Comparison of ENCODE assay signal across 29 mouse cellular contexts in the genomic region with DNA sequence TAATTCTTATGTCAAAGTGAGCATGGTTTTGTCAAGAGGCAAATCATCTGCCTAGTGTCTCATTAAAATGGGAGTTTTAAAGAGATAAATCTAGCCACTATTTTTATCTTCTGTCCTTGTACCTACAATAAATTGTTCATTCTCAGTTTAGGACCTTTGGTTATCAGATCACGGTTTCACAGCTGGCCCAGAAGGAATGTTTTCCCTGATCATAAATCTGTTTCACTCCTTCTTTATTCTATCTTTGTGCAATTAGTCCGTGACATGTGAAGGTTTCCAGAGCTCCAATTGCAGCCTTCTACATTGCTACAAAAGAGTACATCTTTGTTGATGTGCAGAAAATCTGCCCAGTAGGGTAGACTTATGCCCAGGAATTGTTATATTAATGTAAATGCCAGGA. TPM values are rescaled to one million over a fixed set of nuclear protein-coding genes. Genes with fewer than 3 reads are reported as not detected.
A peak's percentile ranks its signal among the peaks of the same experiment; 100 is the strongest.
DNase-seq lines count a peak whose midpoint lies in the region; ATAC-seq lines count a peak whose summit lies in the region.
"Had no signal": no experiment of that assay in that cellular context is flagged by ENCODE, and none has a peak within 500 bp of the region (broad histone marks: within the 10 kb centered on the region; RNA-seq: fewer than 3 reads in every experiment).

No protein-coding gene starts in this region.

- H3K27ac ChIP-seq in heart, embryonic 12.5 days (ENCODE audit: poor library complexity, severe bottlenecking), result no peak overlapping the region
- H3K27ac ChIP-seq in kidney, embryonic 14.5 days (ENCODE audit: low read depth, low read length), result no peak overlapping the region
- peak overlapping the region; percentile 34; the same call in 1 of the 2 replicates for H3K27ac ChIP-seq in kidney, embryonic 16.5 days (ENCODE audit: low read length)
- H3K27ac ChIP-seq: embryonic facial prominence, embryonic 13.5 days; embryonic facial prominence, embryonic 15.5 days; forebrain, embryonic 10.5 days; forebrain, embryonic 12.5 days had no signal

- peak; percentile 52 for DNase-seq in heart, adult 11 months
- no peak for DNase-seq in kidney, adult 18-20 months
- no peak for DNase-seq in kidney, adult 11 months
- peak; percentile 35 for DNase-seq in MN1 (ENCODE audit: low spot score)
- DNase-seq: adrenal gland, adult 2 months; adrenal gland, postnatal 10 days; adrenal gland, postnatal 25 days; B cell, adult 2 months; cerebellum, adult 11 months; cerebellum, adult 18-20 months; cerebellum, adult 8-10 months; cerebellum, adult 9-11 months; cerebellum, postnatal 14 days; cerebellum, postnatal 36 days; embryo, embryonic 11 days had no signal

- no peaks in the 10 kb centered on the region for H3K4me1 ChIP-seq in heart, embryonic 12.5 days (replicated peaks)
- H3K4me1 ChIP-seq in kidney, embryonic 14.5 days (ENCODE audit: control insufficient read depth, insufficient read depth, low read length), result no peaks in the 10 kb centered on the region
- H3K4me1 ChIP-seq in kidney, embryonic 16.5 days (ENCODE audit: insufficient read depth, low read length), result peaks cover 3% of the 10 kb centered on the region; the same call in 1 of the 2 replicates
- H3K4me1 ChIP-seq: embryonic facial prominence, embryonic 13.5 days; embryonic facial prominence, embryonic 15.5 days; forebrain, embryonic 10.5 days; forebrain, embryonic 12.5 days had no signal

- H3K9me3 ChIP-seq in heart, embryonic 12.5 days (replicated peaks), result no peaks in the 10 kb centered on the region
- H3K9me3 ChIP-seq in kidney, embryonic 14.5 days (ENCODE audit: control insufficient read depth, low read length), result no peaks in the 10 kb centered on the region
- H3K9me3 ChIP-seq in kidney, embryonic 16.5 days (ENCODE audit: low read length), result peaks cover 5% of the 10 kb centered on the region; the same call in 1 of the 2 replicates
- H3K9me3 ChIP-seq: embryonic facial prominence, embryonic 13.5 days; embryonic facial prominence, embryonic 15.5 days; forebrain, embryonic 12.5 days had no signal

- H3K36me3 ChIP-seq in heart, embryonic 12.5 days, result peaks cover 34% of the 10 kb centered on the region
- H3K36me3 ChIP-seq in kidney, embryonic 14.5 days (ENCODE audit: control insufficient read depth, insufficient read depth, low read length), result peaks cover 38% of the 10 kb centered on the region
- H3K36me3 ChIP-seq in kidney, embryonic 16.5 days (ENCODE audit: insufficient read depth, low read length), result peaks cover 40% of the 10 kb centered on the region
- H3K36me3 ChIP-seq: G1E had no signal

- ATAC-seq in heart, embryonic 12.5 days (ENCODE audit: insufficient number of reproducible peaks, low FRiP score), result no peak
- 0 out of 2 replicates have a peak, but pooled peaks have one; percentile 30 for ATAC-seq in kidney, embryonic 14.5 days (ENCODE audit: low FRiP score, low TSS enrichment)
- ATAC-seq in kidney, embryonic 16.5 days (ENCODE audit: low FRiP score, low TSS enrichment), result peak; percentile 49; the same call in 1 of the 2 replicates
- ATAC-seq: CD4-positive, CD25-positive, alpha-beta regulatory T cell, adult 4 months; forebrain, embryonic 14.5 days had no signal

- H3K9ac ChIP-seq in heart, embryonic 12.5 days, result no peak overlapping the region
- H3K9ac ChIP-seq in kidney, embryonic 14.5 days (ENCODE audit: low read depth, low read length), result no peak overlapping the region
- H3K9ac ChIP-seq in kidney, embryonic 16.5 days (replicated peaks; ENCODE audit: low read length), result no peak overlapping the region
- H3K9ac ChIP-seq: embryonic facial prominence, embryonic 13.5 days; embryonic facial prominence, embryonic 15.5 days; forebrain, embryonic 12.5 days had no signal

- H3K4me3 ChIP-seq in heart, embryonic 12.5 days, result no peak overlapping the region
- H3K4me3 ChIP-seq in kidney, embryonic 14.5 days (ENCODE audit: low read length), result no peak overlapping the region
- H3K4me3 ChIP-seq in kidney, embryonic 16.5 days (ENCODE audit: low read length), result no peak overlapping the region
- H3K4me3 ChIP-seq: embryonic facial prominence, embryonic 13.5 days; embryonic facial prominence, embryonic 15.5 days; erythroblast, embryonic 14.5 days; forebrain, embryonic 10.5 days; forebrain, embryonic 12.5 days had no signal

- H3K4me2 ChIP-seq in heart, embryonic 12.5 days, result no peak overlapping the region
- no peak overlapping the region for H3K4me2 ChIP-seq in kidney, embryonic 14.5 days (replicated peaks; ENCODE audit: low read depth, low read length)
- no peak overlapping the region for H3K4me2 ChIP-seq in kidney, embryonic 16.5 days (replicated peaks; ENCODE audit: low read depth, low read length)
- H3K4me2 ChIP-seq: embryonic facial prominence, embryonic 13.5 days; embryonic facial prominence, embryonic 15.5 days; forebrain, embryonic 12.5 days had no signal

- H3K27me3 ChIP-seq in heart, embryonic 12.5 days (replicated peaks), result no peaks in the 10 kb centered on the region
- H3K27me3 ChIP-seq in kidney, embryonic 14.5 days (ENCODE audit: control insufficient read depth, insufficient read depth, low read length), result no peaks in the 10 kb centered on the region
- H3K27me3 ChIP-seq in kidney, embryonic 16.5 days (ENCODE audit: insufficient read depth, low read length), result no peaks in the 10 kb centered on the region
- H3K27me3 ChIP-seq: CH12.LX; embryonic facial prominence, embryonic 13.5 days; embryonic facial prominence, embryonic 15.5 days; forebrain, embryonic 12.5 days had no signal

- WGBS in heart, embryonic 12.5 days, result 66% methylated on average over 2 of the region's 2 CpGs
- WGBS in kidney, embryonic 14.5 days, result 19% methylated on average over 2 of the region's 2 CpGs
- 18% methylated on average over 2 of the region's 2 CpGs for WGBS in kidney, embryonic 16.5 days

RNA-seq across cellular contexts. Expression of gene BC051665, which starts 30.9 kb away (rescaled TPM):
- not detected in 2 replicates for polyA plus RNA-seq in heart, embryonic 12.5 days (2016; fragmentation: Nextera tagmentation; extraction: Ambion mirVana)
- not detected in 2 replicates for polyA plus RNA-seq in kidney, embryonic 14.5 days (2014; fragmentation: Nextera tagmentation; extraction: Ambion mirVana)
- not detected in 2 replicates for polyA plus RNA-seq in kidney, embryonic 16.5 days (2015; fragmentation: Nextera tagmentation; extraction: Ambion mirVana)
- polyA plus RNA-seq: adrenal gland, adult 2 months; brain, embryonic 14.5 days; CD4-positive, CD25-positive, alpha-beta regulatory T cell, adult 4 months; embryonic facial prominence, embryonic 11.5 days; embryonic facial prominence, embryonic 13.5 days; embryonic facial prominence, embryonic 15.5 days; erythroblast, embryonic 14.5 days; forebrain, embryonic 10.5 days; forebrain, embryonic 12.5 days; forebrain, embryonic 14.5 days; G1E had no signal

RNA-seq across cellular contexts. Expression of gene Ctsll3, which starts 47.4 kb away (rescaled TPM):
- not detected in 2 replicates for polyA plus RNA-seq in heart, embryonic 12.5 days (2016; fragmentation: Nextera tagmentation; extraction: Ambion mirVana)
- not detected in 2 replicates for polyA plus RNA-seq in kidney, embryonic 14.5 days (2014; fragmentation: Nextera tagmentation; extraction: Ambion mirVana)
- not detected in 2 replicates for polyA plus RNA-seq in kidney, embryonic 16.5 days (2015; fragmentation: Nextera tagmentation; extraction: Ambion mirVana)
- polyA plus RNA-seq: adrenal gland, adult 2 months; brain, embryonic 14.5 days; CD4-positive, CD25-positive, alpha-beta regulatory T cell, adult 4 months; embryonic facial prominence, embryonic 11.5 days; embryonic facial prominence, embryonic 13.5 days; erythroblast, embryonic 14.5 days; forebrain, embryonic 10.5 days; forebrain, embryonic 12.5 days; forebrain, embryonic 14.5 days; G1E had no signal

Comparison
In these comparisons a context has a peak if more than half of its experiments do, and no peak if none do; other contexts are left out.
1. DNase-seq: peak in heart, adult 11 months (single experiment) and MN1 (single experiment); none in kidney, adult 18-20 months (single experiment) and kidney, adult 11 months (single experiment).